Mouse (Mus musculus) intestine, embryonic 16.5 days (tissue): ENCODE results near the gene Dgki. TPM values are rescaled to one million over a fixed set of nuclear protein-coding genes. Genes with fewer than 3 reads are reported as not detected.

Experiments used
- ATAC-seq: fragments of 200-750 bp; cut with Nextera tagmentation; 2 replicates; pipeline ENCODE4 v1.8.0; 2017; ENCODE audit warnings: moderate TSS enrichment, moderate library complexity
- H3K27ac ChIP-seq: fragments of 300-500 bp; sonication (generic); 2 replicates; pipeline ENCODE4 v1.5.1; 2014; ENCODE audit warnings: mild to moderate bottlenecking, low read length
- H3K27me3 ChIP-seq: fragments of 300-500 bp; sonication (generic); replicated peaks from 2 replicates; pipeline ENCODE4 v1.6.1; 2014; ENCODE audit warnings: low read length, control low read depth, mixed read lengths; ENCODE audit not compliant: control insufficient read depth, insufficient read depth
- H3K36me3 ChIP-seq: fragments of 300-500 bp; sonication (generic); 2 replicates; pipeline ENCODE4 v1.6.1; 2014; ENCODE audit warnings: low read length, control low read depth; ENCODE audit not compliant: control insufficient read depth, insufficient read depth
- H3K4me1 ChIP-seq: fragments of 300-500 bp; sonication (generic); 2 replicates; pipeline ENCODE4 v1.6.1; 2014; ENCODE audit warnings: low read length, control low read depth, mixed read lengths; ENCODE audit not compliant: control insufficient read depth, insufficient read depth
- H3K4me2 ChIP-seq: fragments of 300-500 bp; sonication (generic); 2 replicates; pipeline ENCODE4 v1.6.1; 2014; ENCODE audit warnings: low read depth, low read length, control low read depth
- H3K4me3 ChIP-seq: fragments of 300-500 bp; sonication (generic); 2 replicates; pipeline ENCODE4 v1.5.1; 2014; ENCODE audit warnings: mild to moderate bottlenecking, low read length
- H3K9ac ChIP-seq: fragments of 300-500 bp; sonication (generic); 2 replicates; pipeline ENCODE4 v1.6.1; 2014; ENCODE audit warnings: low read depth, low read length
- H3K9me3 ChIP-seq: fragments of 300-500 bp; sonication (generic); 2 replicates; pipeline ENCODE4 v1.6.1; 2016; ENCODE audit warnings: low read length, control low read depth; ENCODE audit not compliant: control insufficient read depth
- WGBS: fragments of 180-500 bp; shearing (Covaris S2); extraction: QIAGEN DNeasy Blood & Tissue Kit; methylation state at CpG from one replicate; pipeline ENCODE4 v1.1.7; 2014; 5-methylcytosine and 5-hydroxymethylcytosine counted together
- polyA plus RNA-seq: library from polyadenylated mRNA; unstranded; fragments of >200 nt; fragmentation: Nextera tagmentation; extraction: Ambion mirVana; gene quantifications from 2 replicates; pipeline ENCODE4 v1.2.1, GENCODE M21; 2015

The Dgki gene
- polyA plus RNA-seq, 1 experiment from 2014 or later: 0.38 TPM

DNA sequence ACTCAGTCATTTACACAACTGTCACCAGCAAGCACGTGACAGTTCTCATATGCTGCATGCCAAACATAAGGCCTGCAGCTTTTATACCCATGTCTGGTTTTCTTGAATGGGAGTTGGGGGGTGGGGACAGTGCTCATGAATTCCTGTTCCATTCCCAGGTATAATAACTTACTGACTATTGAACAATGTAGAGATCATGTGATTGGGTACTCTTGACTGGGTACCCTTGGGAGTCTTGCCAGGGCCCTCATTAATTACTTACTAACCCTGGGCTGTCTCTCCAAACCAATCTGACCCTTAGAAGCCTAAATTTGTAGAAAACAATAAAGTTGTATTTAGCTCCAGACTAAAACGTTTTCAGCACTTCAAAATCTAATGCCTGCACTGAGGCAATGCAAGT lies 246.6 kb downstream of the Dgki start:
- H3K9me3 ChIP-seq: no peaks in the 10 kb centered on the region
- H3K9ac ChIP-seq: no peak overlapping the region
- WGBS: 58% methylated on average over 2 of the region's 2 CpGs
- no peaks in the 10 kb centered on the region for H3K36me3 ChIP-seq
- no peaks in the 10 kb centered on the region for H3K27me3 ChIP-seq
- H3K4me3 ChIP-seq: no peak overlapping the region
- no peaks in the 10 kb centered on the region for H3K4me1 ChIP-seq
- H3K4me2 ChIP-seq: no peak overlapping the region
- no peak overlapping the region for H3K27ac ChIP-seq
- no peak for ATAC-seq

DNA sequence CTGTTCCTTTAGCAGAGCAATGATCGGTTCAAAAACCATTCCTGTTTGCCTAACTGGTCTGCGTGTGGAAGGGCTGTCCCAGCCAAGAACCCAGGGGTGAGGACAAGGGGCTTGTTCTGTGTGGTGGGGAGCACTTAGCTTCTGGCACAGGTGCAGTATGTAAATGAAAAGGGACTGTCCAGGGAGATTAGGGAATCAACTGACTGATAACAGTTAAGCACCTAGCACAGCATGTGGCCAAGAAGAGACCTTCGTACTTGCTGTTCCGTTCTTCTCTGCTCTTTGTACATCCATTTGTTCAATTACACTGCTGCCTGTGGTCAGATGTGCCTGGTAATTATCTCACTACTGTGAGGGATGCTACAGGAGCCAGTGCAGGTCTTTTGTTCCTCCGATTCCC lies 248.3 kb downstream of the Dgki start:
- no peaks in the 10 kb centered on the region for H3K27me3 ChIP-seq
- no peak overlapping the region for H3K4me2 ChIP-seq
- no peaks in the 10 kb centered on the region for H3K4me1 ChIP-seq
- no peaks in the 10 kb centered on the region for H3K9me3 ChIP-seq
- no peak overlapping the region for H3K9ac ChIP-seq
- H3K36me3 ChIP-seq: no peaks in the 10 kb centered on the region
- no peak overlapping the region for H3K4me3 ChIP-seq
- no peak for ATAC-seq
- WGBS: 50% methylated on average over 5 of the region's 5 CpGs
- H3K27ac ChIP-seq: no peak overlapping the region

GRCm38 (mm10) chr6:37051150-37051549 lies 248.8 kb downstream of the Dgki start:
- WGBS: 93% methylated on average over 1 of the region's 1 CpGs
- no peak overlapping the region for H3K4me2 ChIP-seq
- ATAC-seq: no peak
- H3K27me3 ChIP-seq: no peaks in the 10 kb centered on the region
- H3K27ac ChIP-seq: no peak overlapping the region
- H3K9ac ChIP-seq: no peak overlapping the region
- H3K9me3 ChIP-seq: no peaks in the 10 kb centered on the region
- no peaks in the 10 kb centered on the region for H3K4me1 ChIP-seq
- no peaks in the 10 kb centered on the region for H3K36me3 ChIP-seq
- no peak overlapping the region for H3K4me3 ChIP-seq

DNA sequence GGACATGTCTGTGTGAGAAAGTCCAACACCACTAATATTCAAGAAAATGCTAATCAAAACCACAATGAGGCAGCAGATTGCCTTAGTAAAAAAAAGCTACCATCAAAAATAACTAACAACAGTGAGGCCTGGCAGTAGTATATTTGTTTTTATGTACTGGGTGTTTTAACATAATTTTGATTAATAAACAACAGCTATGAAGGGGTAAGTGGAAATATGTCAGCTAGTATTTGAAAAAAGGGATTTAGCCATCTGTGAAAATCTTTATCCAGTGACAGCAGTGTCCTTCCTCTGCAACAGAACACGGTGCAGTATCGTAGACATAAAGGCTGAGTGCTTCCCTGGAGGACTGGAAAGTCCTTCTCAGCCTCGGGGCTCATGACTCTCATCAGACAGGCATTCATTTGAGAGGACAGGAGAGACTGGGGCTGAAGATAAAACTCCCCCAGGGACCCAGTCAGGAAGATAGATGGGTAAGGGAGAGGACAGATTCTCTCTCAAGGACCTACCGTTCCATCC lies 252.3 kb downstream of the Dgki start:
- H3K4me3 ChIP-seq: no peak overlapping the region
- ATAC-seq: no peak
- 71% methylated on average over 4 of the region's 4 CpGs for WGBS

DNA sequence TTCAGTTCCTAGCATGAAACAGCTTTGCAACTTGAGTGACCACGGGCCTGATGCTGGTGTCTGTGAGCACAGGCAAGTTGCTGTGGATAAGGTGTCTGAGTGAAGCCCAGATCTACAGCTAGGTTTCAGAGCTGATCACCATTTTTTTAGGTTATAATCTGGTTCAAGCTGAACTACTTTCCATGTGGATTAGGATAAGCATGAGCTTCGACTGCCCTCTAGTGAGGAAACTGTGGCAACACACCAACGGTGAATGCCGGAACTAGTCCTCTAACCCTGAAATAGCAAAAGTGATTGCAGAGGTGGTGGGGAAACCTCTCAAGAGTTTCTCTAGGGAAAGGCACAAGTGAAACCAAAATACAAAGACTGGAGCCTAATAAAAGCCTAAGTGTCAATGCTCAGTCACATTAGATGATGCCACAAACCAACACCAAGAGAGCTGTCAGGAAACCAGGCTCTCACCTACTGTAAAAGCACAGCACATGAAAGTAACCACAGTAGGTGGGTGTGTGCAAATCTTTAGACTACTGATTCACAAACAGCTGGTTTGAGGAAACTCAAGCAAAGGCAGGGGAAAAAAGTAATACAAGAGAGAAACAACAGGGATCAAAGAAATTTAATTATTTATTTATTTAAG lies 253.7 kb downstream of the Dgki start:
- no peak for ATAC-seq
- H3K4me1 ChIP-seq: no peaks in the 10 kb centered on the region
- H3K36me3 ChIP-seq: no peaks in the 10 kb centered on the region
- H3K4me2 ChIP-seq: no peak overlapping the region
- no peak overlapping the region for H3K4me3 ChIP-seq
- 27% methylated on average over 4 of the region's 4 CpGs for WGBS
- H3K9ac ChIP-seq: no peak overlapping the region
- H3K27ac ChIP-seq: no peak overlapping the region
- no peaks in the 10 kb centered on the region for H3K9me3 ChIP-seq
- H3K27me3 ChIP-seq: no peaks in the 10 kb centered on the region

More for the DNA sequence above, 252.3 kb downstream of the Dgki start:
- H3K36me3 ChIP-seq: no peaks in the 10 kb centered on the region
- H3K9me3 ChIP-seq: no peaks in the 10 kb centered on the region
- no peaks in the 10 kb centered on the region for H3K27me3 ChIP-seq
- H3K9ac ChIP-seq: no peak overlapping the region
- no peak overlapping the region for H3K4me2 ChIP-seq
- no peaks in the 10 kb centered on the region for H3K4me1 ChIP-seq
- H3K27ac ChIP-seq: no peak overlapping the region

DNA sequence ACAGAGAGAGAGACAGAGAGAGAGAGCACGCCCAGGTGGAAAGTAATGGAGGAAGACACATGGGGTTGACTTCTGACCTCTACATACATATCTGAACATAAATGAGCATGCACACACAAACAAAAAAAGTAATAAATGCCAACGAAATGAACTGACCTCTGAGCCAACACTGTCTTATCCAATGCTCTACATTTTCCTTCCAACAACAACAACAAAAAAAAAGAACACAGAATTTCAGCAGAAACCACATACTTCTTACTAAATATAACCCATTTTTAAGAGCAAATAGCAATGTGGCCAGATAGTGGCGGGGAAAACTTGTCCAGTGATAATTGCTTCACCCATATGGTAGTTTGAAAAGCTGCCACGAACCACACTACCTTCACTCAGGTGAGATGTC lies 255.2 kb downstream of the Dgki start:
- H3K27ac ChIP-seq: no peak overlapping the region
- H3K4me2 ChIP-seq: no peak overlapping the region
- H3K4me3 ChIP-seq: no peak overlapping the region
- no peaks in the 10 kb centered on the region for H3K36me3 ChIP-seq
- H3K4me1 ChIP-seq: no peaks in the 10 kb centered on the region
- 79% methylated on average over 4 of the region's 4 CpGs for WGBS
- no peak for ATAC-seq
- no peak overlapping the region for H3K9ac ChIP-seq
- no peaks in the 10 kb centered on the region for H3K27me3 ChIP-seq
- H3K9me3 ChIP-seq: no peaks in the 10 kb centered on the region

- H3K4me1 ChIP-seq: 0 out of 2 replicates have a peak, but pooled peaks cover 3% of the 10 kb centered on the region
- 47% methylated on average over 8 of the region's 8 CpGs for WGBS
- ATAC-seq: no peak
These were observed 261.5 kb downstream of the Dgki start for GRCm38 (mm10) chr6:37038444-37038843.

GRCm38 (mm10) chr6:37037115-37037908 lies 262.7 kb downstream of the Dgki start:
- no peak overlapping the region for H3K9ac ChIP-seq
- no peak overlapping the region for H3K4me3 ChIP-seq
- H3K9me3 ChIP-seq: no peaks in the 10 kb centered on the region
- no peak; the same call in 1 of the 2 replicates for ATAC-seq
- H3K27ac ChIP-seq: 0 out of 2 replicates have a peak overlapping the region, but pooled peaks have one; percentile 4
- H3K27me3 ChIP-seq: no peaks in the 10 kb centered on the region
- WGBS: 72% methylated on average over 11 of the region's 11 CpGs
- no peaks in the 10 kb centered on the region for H3K36me3 ChIP-seq
- 0 out of 2 replicates have a peak, but pooled peaks cover 3% of the 10 kb centered on the region for H3K4me1 ChIP-seq
- H3K4me2 ChIP-seq: no peak overlapping the region

More at GRCm38 (mm10) chr6:37038444-37038843, 261.5 kb downstream of the Dgki start:
- Histone ChIP-seq H3K4me2 (no peak overlapping the region), H3K27me3 (no peaks in the 10 kb centered on the region), H3K27ac (no peak overlapping the region), H3K9ac (no peak overlapping the region), H3K36me3 (no peaks in the 10 kb centered on the region), H3K4me3 (no peak overlapping the region), H3K9me3 (no peaks in the 10 kb centered on the region)

GRCm38 (mm10) chr6:37035681-37036080 lies 264.3 kb downstream of the Dgki start:
- 91% methylated on average over 6 of the region's 6 CpGs for WGBS
- no peak overlapping the region for H3K9ac ChIP-seq
- no peak for ATAC-seq
- H3K27me3 ChIP-seq: no peaks in the 10 kb centered on the region
- no peaks in the 10 kb centered on the region for H3K9me3 ChIP-seq
- H3K4me1 ChIP-seq: 0 out of 2 replicates have a peak, but pooled peaks cover 3% of the 10 kb centered on the region
- no peak overlapping the region for H3K27ac ChIP-seq
- H3K4me2 ChIP-seq: no peak overlapping the region
- H3K4me3 ChIP-seq: no peak overlapping the region
- no peaks in the 10 kb centered on the region for H3K36me3 ChIP-seq
